Mouse (Mus musculus) G1E (cell line): ENCODE data around the gene Lypla2.

Source experiments
- CTCF ChIP-seq: IDR thresholded peaks from 2 replicates; pipeline ENCODE4 v1.5.1; 2012; ENCODE audit warnings: low read depth, low read length, inconsistent platforms, mixed read lengths
- TAL1 ChIP-seq: conservative IDR thresholded peaks from 2 replicates; pipeline ENCODE4 v1.6.1; 2012; ENCODE audit warnings: low read depth, low read length, inconsistent platforms, mixed read lengths

DNA sequence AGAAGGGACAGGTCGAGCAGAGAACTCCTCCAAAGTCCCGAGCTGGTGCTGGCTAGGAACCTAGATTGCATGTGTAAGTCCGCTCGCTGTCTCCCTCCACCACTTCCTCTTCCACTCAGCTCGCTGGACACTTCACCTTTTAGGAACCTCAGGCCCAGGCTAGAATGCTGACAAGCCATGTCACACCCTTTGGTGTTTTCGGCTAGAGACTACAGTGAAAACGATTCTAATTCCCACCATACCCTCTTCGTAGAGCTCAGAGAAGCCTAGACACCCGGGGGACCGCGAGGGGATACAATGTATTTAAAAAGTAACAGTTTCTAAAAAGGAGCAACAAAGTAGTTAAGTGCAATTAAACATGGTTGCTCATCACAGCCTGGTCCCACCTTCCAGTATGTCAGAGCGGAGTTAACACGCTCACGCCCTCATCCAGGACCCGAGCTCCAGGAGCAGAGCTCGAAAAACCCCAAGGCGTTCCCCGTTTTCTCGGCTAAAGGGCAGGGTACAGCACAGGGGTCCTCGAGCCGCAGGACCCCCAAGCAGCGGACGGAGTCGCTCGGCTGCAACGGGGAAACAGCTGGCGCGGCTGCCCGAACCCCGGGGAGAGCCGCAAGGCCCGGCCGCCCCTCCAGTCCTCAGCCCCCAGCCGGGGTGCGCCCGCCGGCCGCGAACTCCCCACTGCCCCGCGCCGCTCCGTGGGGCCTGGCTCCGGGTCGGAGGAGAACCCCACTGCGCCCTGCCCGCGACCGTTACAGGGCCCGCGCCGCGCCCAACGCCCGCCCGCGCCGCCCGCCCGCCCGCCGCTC lies 48.5 kb upstream of the Lypla2 start:
- TF ChIP-seq CTCF = no peak
- no peak for TF ChIP-seq TAL1
